Mouse (Mus musculus) cerebellum, postnatal 10 days (tissue): ENCODE results near the gene Cdk6.
"Not testable (repeated sequence)": the region's sequence is repeated elsewhere in the genome, so short reads cannot be mapped to it uniquely, and the experiment has no call there.

ENCODE experiments used
- DNase-seq, 2 experiments: peaks; one replicate each; pipeline ENCODE4 v3.0.0; 2021; ENCODE audit warnings: mixed read lengths in 2 of 2

Cdk6 gene

DNA sequence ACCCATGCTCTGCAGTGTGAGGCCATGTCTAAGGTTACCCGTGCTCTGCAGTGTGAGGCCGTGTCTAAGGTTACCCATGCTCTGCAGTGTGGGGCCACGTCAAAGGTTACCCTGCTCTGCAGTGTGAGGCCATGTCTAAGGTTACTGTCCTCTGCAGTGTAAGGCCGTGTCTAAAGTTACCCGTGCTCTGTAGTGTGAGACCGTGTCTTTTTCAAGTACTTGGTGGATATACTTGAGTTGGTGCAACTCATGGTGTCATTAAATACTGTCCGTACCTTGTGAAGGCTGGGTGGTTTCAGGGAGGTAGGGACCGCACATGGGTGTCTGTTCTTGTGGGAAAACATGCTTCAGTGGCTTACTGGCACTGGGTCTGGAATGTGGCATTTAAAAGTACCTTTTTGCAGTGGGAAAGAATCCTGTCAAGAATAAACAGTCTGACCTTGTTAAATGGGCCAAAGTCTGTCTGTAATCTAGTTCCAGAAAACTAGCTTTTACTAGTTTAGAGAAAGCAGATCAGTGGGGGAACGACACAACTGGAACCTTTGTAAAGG is 97.2 kb downstream of the Cdk6 start:
- not testable (repeated sequence) for DNase-seq

- DNase-seq: not testable (repeated sequence)
These were observed 98.1 kb downstream of the Cdk6 start for GRCm38 (mm10) chr5:3439386-3439785.

DNA sequence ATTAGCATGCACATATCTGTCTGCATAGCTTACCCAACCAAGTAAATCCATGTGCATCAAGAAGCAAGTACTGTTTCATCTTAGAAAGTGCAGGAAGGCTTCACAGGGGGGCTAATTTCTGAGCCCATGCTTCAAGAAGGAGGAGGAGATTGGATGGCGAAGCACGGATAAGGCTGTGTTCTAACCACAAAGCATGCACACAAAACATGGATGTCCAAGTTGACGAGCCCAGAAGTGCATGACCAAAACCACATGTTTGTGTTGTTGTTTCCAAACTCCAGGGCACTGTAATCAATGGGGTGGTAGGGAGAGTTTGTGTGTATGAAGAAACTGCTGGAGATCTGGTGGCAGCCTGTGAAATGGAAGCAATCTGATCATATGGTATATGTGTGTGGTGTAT is 101.2 kb downstream of the Cdk6 start:
- DNase-seq: not testable (repeated sequence)

- not testable (repeated sequence) for DNase-seq
These were observed 109.9 kb downstream of the Cdk6 start for GRCm38 (mm10) chr5:3451233-3451632.

GRCm38 (mm10) chr5:3453946-3454345 is 112.7 kb downstream of the Cdk6 start:
- not testable (repeated sequence) for DNase-seq

- no peak for DNase-seq
These were observed 119.6 kb downstream of the Cdk6 start for GRCm38 (mm10) chr5:3460907-3461306.

DNA sequence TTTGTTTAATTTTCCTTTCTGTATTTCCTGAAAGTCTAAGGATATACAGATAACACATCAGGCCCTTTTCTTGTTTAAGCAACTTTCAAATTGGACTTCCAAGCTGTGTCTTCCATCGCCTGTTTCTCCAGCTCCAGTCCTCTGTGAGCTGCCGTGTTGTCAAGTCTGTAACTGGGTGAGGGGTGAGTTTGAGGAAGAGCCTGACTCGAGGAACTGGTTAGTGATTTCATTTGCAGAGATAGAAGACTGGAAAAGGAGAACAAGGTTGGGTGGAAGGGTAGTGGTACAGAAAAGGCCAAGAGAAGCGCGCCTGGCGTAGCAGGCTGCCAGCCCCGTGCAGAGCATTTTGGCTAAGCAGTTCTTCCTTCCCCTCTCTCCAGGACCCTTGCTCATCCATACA is 120.1 kb downstream of the Cdk6 start:
- DNase-seq: no peak

- no peak for DNase-seq
These were observed 121.8 kb downstream of the Cdk6 start for GRCm38 (mm10) chr5:3462897-3463757.

DNA sequence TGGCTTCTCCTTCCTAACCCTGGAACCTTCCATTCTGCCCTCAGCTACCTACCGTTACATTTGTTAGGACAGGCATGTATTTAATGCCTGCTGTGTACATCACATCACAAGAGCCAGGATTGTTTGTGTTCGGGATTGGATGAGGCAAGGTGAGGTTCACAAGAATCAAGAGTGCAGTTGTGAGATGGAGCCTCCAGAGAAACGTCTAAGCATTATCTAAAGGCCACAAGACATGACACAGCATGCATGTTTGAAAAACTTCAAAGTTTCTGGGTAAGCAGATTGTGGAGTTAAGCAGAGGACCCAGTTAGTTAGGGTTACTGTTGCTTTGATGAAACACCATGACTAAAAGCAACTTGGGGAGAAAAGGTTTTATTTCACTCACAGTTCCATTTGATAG is 122.5 kb downstream of the Cdk6 start:
- no peak for DNase-seq

DNA sequence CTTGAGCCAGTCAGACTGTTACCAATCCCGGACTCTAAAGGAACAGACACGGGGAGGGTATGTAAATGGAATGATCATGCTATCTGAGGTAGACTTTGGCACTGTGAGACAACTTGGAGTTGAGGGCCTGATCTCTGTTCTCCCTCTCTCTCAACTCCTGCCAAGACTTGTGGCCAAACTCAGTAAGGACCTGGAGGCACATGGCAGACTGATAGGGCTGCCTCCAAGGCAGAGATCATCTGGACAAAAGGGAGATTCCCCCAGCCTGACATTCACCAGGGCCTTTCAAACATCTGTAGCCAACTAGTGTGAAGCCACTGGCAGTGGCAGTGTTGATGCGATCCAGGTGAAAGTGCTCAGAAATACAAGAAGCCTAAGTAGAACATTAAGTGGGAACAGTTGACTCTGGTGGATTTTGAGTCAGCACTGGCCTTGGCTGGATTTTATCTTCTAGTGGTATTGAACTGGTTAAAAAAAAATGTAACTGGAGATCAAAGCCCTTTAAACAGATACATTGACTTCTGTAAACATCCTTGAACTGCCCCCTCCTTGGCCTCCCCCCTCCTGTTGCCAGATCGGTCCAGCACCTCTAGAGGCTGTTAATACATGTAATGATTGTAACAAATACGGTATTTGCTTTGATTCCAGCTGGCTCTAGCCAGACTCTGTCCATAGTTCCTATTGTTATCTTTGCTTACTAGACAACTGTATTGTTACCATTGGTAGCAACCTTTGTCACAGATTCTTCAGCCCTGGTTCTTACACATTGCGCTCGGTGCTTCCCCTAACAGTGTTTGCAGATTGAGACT is 125.0 kb downstream of the Cdk6 start:
- DNase-seq: no peak

GRCm38 (mm10) chr5:3470866-3471265 is 129.6 kb downstream of the Cdk6 start:
- DNase-seq: no peak

DNA sequence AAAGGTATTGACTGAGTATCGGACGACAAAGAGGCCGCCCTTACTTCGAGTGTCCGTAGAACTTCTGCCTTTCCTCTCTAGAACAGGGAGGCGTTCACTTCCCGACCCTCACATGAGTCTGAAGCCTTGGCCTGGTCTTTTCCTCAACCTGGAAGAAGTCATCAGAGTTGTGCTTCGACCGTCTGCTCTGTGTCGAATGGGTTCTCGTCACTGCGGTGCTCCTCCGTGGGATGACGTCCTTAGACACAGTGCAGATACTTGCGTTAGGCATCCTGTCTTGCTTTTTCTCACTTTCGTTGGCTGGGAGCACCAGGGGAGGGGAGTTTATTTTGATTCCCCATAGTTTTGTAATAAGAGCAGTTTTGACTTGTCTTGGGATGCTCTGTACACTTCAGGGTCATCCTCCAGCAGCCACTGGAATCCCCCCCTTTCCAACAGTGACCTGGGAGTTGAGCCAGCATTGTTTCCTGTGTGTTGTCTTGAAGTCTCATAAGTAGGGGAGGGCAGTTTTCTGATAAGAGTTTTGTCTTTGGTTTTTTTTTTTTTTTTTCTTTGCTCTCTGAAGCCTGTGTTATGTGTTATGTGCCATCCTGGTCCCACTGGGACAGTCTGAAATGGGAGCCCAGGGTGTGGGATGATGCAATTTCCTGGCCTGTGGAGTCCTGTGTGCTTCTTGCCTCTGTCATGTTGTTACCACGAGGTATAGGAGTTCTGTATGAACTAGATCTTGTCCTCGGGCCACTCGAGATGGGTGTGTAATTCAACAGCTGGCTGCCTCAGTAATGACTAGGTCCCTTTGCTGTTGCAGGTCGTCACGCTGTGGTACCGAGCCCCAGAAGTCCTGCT is 131.2 kb downstream of the Cdk6 start:
- no peak for DNase-seq

- DNase-seq: peak in 1 of 2 experiments; percentile 14
These were observed 136.4 kb downstream of the Cdk6 start for GRCm38 (mm10) chr5:3477711-3478110.

DNA sequence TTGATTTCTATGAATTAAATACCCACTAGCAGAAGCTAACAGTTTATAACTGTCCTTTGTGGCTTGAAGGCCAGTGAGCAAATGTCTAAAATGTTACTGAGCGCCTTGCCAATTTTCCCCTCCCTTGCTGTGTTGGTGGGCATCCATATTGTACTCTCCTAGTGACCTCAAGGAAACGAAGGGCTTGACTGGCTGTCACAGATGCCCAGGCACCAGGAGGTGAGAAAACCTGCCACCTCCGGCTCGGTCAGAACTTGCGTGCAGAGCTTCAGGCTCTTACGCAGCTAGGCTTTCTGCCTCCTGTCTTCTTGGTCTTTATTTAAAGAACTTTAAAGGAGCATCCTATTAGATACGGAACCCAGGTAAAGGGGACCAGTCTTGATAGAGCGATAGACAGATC is 136.9 kb downstream of the Cdk6 start:
- DNase-seq: peak; percentile 64 to 75

DNA sequence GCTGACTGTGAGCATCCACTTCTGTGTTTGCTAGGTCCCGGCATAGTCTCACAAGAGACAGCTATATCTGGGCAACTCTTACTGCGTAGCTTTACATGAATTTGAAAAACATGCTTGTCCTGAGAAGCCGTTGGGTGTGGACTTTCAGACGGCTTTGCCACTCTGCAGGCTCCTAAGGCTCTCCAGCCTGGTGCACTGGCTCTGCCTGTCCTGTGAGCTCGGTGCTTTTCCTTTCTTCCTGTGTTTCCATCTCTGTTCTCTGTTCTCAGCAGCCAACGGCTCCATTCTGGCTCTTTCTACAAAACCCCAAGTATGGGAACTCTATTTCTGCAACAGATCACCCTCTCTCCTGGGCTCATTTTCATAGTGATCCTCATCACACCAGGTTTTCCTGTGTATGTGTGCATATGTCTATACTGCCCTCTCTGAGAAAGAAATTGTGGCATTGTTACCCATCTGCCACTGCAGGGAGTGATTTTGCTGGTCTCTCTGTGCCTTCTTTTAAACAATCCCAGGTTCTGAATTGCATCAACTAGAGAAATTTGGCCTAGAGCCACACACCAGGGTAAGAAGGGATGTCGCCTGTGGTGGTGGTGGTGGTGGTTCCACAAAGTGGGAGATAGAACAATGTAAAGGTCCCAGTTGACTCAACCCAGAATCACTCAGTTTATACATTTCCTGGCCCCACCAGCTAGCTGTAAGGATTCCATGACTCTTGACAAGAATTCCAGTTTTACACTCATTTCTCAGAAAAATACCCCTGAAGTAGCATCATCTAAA is 137.9 kb downstream of the Cdk6 start:
- no peak for DNase-seq

DNA sequence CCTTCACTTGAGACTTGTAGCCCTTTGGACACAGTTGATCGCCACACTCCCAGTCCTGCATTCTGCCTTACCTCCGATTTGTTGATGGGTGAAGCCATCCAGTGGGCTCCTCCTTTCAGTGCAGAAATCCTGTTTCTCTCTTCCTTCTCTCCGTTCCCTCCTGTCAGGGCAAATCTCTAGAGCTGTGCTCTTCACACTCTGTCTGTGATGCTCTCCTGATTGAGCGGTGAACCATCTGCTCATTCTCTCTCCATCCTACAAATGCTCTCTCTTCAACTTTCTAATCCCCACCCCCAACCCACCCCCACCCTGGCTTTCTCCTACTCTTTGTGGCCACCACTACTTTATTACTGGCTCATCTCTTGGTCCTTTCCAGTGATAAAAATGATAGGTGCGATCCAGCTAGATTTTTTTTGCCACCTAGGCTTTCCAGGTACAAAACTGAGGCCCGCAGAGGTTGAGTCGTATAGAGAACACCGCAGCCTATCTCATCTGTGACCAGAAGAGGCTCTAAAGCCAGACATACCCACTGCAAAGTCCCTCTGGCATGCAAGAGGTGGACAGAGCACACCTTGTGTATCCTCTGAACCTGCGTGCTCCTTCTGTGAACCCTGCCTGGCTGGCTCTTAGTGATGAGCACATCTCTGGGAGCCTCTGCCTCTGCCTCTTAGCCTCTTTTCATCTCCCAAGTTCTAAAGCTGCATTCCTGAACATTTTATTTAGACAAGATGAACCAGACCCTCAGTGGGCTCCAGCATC is 139.5 kb downstream of the Cdk6 start:
- DNase-seq: no peak

- DNase-seq: no peak
These were observed 141.2 kb downstream of the Cdk6 start for GRCm38 (mm10) chr5:3482474-3482873.

DNA sequence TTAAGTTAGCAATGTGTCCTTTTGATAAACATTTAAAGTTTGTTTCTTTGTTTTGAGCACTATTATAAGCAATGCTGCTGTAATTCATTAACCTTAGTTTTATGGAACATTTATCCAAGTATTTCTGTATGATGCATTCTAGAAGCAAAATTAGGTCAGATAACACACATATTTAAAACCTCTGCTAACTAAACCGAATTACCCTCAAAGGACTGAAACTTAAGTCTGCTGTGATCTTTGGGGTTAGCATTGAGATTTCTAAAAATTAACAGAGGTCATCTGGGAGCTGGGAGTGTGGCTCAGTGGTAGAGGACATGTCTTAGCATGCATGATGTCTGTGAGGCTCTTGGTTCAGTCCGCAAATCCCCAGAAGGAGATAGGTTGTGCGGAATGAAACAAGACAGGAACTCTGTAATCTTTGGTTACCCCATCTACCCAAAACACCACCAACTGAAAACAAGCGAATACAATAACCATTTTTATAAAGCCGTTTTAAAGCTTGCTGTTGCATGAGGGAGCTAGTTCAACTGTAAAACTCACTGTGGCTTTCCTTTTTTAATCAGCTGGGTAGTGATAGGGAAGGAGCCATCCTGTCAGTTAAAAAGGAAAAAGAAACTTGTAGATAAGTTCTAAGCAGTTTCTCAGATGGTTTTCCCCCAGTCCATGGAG is 141.9 kb downstream of the Cdk6 start:
- no peak for DNase-seq

DNA sequence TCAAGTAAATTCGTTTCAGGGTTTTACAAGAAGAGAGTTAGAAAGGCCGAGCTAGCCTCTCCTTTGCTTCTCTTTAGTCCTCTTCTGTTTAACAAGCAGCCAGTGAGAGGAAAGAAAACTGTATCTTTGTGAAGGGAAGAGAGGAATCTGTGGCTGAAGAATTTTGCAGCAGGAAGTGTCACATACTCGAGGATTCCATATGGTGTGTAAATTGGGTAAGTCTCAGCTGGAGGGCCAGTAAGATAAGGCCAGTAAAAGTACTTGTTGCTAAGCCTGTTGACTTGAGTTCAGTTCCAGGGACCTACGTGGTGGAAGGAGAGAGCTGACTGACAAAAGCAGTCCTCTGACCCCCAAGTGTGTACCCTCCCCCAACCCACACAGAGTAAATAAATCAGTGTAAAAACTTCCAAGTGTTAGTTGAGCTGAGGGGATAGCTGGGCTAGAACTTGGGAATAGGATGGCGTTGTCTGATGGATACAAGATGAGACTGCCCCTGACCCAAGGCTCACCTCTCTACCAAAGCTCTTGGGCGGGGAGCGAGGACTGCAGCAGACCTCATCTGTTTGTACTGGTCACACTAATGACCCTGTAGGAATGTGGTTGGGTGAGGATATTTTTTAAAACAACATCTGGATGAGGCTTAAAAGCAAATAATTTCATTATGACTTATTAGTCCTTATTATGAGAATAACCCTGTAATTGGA is 145.4 kb downstream of the Cdk6 start:
- no peak for DNase-seq
